Mouse (Mus musculus) C2C12 (cell line): ENCODE data around the gene Spata31d1a.

Source experiments
- CTCF ChIP-seq: IDR thresholded peaks from one replicate; pipeline ENCODE4 v1.5.1; 2011; ENCODE audit not compliant: control insufficient read depth, insufficient read depth, insufficient read length
- MAX ChIP-seq: IDR thresholded peaks from one replicate; pipeline ENCODE4 v1.6.1; 2011; ENCODE audit warnings: mild to moderate bottlenecking, control low read depth
- USF1 ChIP-seq: IDR thresholded peaks from one replicate; pipeline ENCODE4 v1.6.1; 2011; ENCODE audit warnings: low read depth, mild to moderate bottlenecking, control low read depth, moderate library complexity

DNA sequence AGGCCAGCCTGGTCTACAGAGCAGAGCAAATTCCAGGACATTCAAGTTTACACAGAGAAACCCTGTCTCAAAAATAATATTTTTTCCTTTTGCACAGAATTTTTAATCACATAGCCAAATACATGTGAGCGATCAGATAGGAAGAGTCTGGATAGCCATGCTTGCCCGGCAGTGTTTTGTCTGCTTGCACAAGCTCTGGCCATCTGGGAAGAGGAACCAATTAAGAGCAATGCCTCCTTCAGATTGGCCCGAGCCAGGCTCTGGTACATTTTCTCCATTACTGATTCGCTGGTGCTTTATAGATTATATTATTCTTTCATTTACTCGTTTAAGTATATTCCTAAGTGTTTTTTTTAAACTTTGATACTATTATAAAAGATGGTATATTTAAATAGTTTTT is 42.4 kb downstream of the Spata31d1a start:
- TF ChIP-seq CTCF (no peak), USF1 (no peak), MAX (no peak)
